Mouse (Mus musculus): ENCODE data around the gene Dph5.

- TF ChIP-seq CTCF (IDR thresholded peaks at IDR 0.05; ENCODE audit: control insufficient read depth, insufficient read depth, low read length) (no peak), POLR2A (IDR thresholded peaks at IDR 0.05; ENCODE audit: borderline replicate concordance, control insufficient read depth, low read depth, low read length) (no peak)
Observed at GRCm38 (mm10) chr3:115931701-115932100, 44.1 kb downstream of the Dph5 start.
